Mouse (Mus musculus) spleen, embryonic (tissue): Measurements from ENCODE around the gene Npc2.

Experiments used
- CTCF ChIA-PET: fragments of 350-600 bp; sonication (Branson Sonifier 250); formaldehyde crosslinking; loops from one replicate; lab custom pipeline; 2022; lab: Charles Lee

Gene Npc2

GRCm38 (mm10) chr12:84772726-84773441 lies at the start of gene Npc2, which contains the start of gene Isca2:
Gene Npc2 (minus strand): TSS chr12:84773152.
Gene Isca2 (plus strand): TSS chr12:84773251.
- CTCF ChIA-PET: no interaction called here

DNA sequence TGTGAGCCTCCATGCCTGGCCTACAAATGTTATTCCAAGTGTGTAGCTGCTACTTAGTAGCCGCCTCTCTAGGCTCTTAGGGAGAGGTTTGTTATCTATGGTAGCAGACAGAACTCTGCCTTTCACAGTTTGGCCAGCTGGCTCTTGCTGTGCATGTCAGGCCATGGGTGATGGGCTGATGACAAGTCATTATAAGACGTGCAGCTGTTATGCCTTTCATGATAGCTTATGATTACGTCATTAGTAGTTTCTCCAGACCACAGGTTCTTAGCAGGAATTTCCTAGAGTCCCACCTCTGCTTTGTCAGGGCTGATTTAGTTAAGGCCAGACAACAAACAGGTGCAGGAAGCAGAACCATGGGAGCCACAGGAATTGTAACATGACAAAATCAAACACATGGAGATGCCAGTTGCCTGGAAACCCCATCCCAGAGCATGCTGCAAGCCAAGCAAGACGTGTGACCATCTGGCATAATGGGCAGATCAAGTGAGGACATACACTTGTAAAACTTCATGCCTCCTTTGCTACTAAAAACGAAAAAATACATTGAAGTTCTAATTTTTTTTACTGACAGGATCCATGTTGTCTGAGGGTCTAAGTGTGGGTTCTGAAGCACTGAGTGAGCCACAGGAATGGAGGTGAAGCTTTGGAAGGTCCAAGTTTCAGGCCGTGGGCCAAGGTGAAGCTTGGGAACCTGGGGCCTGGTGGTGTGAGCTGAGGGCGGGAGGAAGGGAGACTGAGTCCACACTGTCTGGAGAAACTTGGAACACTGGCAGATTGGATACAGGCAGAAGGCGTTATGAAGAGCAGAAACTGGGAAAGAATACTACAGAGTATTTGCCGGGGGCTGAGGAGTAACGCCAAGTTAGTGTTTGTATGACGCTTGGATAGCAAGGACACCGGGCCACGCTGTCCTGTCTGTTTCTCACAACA lies 46.5 kb upstream of the Npc2 start:
- CTCF ChIA-PET: no interaction called here

GRCm38 (mm10) chr12:84818496-84818895 lies 45.5 kb upstream of the Npc2 start:
- CTCF ChIA-PET: interaction anchor here (0.6 kb wide), 1 partner anchor 8 kb away, joined by 4 read pairs; no protein-coding TSS in a partner anchor

DNA sequence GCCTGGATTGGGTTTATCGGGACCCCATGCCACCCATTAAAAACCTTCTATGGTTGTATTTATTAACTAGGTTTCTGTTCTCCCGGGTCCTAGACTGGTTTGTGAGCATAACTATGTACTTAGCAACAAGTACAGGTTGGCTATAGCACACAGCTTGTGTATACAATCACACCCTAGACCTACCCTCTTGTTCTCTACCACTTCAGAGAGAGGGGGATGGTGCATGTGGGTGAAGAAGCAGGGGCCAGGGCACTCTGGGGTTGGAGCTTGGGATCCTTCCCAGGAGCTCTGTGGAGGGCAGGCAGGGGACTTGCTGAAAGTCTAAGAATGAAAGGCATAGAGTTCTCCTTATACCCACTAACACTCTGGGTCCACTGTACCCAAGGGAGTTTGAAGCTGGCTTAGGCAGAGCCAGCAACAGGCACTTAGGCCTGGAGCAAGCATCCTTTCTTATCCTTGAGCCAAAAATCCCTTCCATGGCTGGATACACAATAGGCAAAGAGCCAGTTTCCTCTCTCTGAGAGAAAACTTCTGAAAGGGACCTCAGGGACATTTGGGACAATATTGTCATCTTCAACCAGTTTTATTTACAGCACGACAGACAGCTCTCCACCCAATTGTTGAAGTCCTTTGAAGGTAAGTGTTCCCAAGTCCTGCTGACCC lies 41.8 kb upstream of the Npc2 start:
- CTCF ChIA-PET: no interaction called here

DNA sequence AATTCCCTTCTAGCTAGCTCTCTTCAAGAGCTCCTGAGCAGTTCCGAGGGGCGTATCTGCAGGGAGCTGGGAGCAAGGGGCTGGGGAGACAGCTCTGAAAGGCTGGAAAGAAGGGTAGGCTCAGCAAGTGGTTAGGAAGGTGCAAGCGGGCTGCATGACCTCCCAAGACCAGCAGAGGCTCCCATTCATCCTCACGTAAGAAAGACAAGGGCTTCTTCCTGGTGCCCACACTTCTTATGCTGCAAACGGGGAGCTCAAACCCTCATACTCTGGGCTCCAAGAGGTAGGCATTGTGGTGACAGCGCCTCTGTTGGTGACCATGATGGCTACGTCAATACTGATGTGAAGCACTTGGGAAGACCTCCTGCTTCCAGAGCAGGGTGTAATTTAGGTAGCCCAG lies 40.8 kb upstream of the Npc2 start:
- CTCF ChIA-PET: no interaction called here

GRCm38 (mm10) chr12:84812004-84812403 lies 39.1 kb upstream of the Npc2 start:
- CTCF ChIA-PET: no interaction called here

GRCm38 (mm10) chr12:84811510-84811909 lies 38.6 kb upstream of the Npc2 start:
- CTCF ChIA-PET: no interaction called here

GRCm38 (mm10) chr12:84810810-84811209 lies 37.9 kb upstream of the Npc2 start:
- CTCF ChIA-PET: no interaction called here

DNA sequence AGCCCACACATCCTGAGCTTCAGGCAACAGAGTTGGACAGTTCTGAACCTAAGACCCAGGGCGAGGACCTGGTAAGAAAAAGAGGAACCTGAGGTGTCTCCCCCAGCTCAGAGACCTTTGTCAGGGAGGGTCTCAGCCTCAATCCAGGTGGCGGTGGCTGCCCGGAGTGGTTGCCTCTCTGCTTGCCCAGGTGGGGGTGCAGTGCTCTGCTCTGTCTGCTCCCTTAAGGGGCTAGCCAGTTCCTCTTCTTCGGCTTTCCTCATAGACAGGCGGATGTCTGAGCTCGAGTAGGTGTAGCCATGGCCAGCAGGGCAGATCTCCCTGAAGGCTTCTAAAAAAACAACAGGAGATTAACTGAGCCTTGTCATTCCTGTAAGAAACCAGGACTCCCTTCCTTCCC lies 36.1 kb upstream of the Npc2 start:
- CTCF ChIA-PET: no interaction called here

GRCm38 (mm10) chr12:84807351-84807750 lies 34.4 kb upstream of the Npc2 start:
- CTCF ChIA-PET: no interaction called here

- CTCF ChIA-PET: no interaction called here
These were observed 33.8 kb upstream of the Npc2 start for GRCm38 (mm10) chr12:84806726-84807125.

GRCm38 (mm10) chr12:84806010-84806409 lies 33.1 kb upstream of the Npc2 start:
- CTCF ChIA-PET: no interaction called here

DNA sequence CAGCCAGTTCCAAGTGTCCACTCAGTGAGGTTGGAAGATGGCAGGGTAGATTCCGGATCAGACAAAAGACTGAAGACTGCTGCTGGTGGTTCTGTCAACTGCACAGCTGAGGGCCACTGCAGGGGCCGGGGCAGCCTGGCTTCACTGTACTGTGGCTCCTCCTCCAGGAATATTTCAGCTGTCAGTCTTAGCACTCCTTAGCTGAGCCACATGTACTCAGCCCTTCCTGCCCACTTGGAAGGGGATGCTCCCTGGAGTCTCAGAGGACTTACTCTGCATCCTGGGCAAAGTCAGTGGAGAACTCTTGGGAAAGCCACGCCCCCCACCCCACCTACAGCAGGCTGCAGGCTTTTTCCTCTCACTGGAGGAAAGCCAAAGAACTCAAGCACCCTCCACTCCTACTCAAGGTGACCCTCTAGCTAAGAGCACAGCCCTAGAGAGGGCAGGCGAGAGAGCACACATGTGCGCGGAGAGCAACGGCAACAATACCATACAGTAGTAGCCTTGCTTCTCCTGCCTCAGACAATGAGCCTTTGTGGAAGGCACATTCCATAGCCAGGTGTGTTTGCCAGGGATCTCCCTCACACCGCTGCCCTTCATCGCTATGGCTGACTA lies 32.4 kb upstream of the Npc2 start:
- CTCF ChIA-PET: no interaction called here

GRCm38 (mm10) chr12:84802625-84803024 lies 29.7 kb upstream of the Npc2 start:
- CTCF ChIA-PET: no interaction called here

GRCm38 (mm10) chr12:84801532-84802110 lies 28.7 kb upstream of the Npc2 start:
- CTCF ChIA-PET: no interaction called here

DNA sequence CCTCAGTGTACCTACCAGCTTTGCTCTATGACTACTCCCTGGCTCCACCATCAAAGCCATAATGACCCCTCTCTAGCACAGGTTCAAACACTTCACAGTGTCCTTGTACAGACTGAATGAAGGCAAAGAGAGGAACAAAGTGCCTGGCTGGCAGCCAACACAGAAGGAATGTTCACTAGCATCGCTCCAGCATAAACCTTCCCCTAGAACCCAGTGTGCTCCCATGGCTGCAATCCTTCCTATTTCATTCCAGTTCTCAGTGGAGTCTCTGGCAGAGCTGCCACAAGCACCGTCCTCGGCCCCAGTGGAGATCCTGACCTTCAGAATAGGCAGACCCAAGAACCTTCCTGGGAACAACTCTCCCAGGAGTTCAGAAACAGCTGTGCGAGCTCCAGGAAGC lies 27.5 kb upstream of the Npc2 start:
- CTCF ChIA-PET: no interaction called here

- CTCF ChIA-PET: no interaction called here
These were observed 26.1 kb upstream of the Npc2 start for GRCm38 (mm10) chr12:84799086-84799485.

- CTCF ChIA-PET: no interaction called here
These were observed 21.7 kb upstream of the Npc2 start for GRCm38 (mm10) chr12:84794647-84795046.

- CTCF ChIA-PET: no interaction called here
These were observed 19.7 kb upstream of the Npc2 start for GRCm38 (mm10) chr12:84792629-84793028.

DNA sequence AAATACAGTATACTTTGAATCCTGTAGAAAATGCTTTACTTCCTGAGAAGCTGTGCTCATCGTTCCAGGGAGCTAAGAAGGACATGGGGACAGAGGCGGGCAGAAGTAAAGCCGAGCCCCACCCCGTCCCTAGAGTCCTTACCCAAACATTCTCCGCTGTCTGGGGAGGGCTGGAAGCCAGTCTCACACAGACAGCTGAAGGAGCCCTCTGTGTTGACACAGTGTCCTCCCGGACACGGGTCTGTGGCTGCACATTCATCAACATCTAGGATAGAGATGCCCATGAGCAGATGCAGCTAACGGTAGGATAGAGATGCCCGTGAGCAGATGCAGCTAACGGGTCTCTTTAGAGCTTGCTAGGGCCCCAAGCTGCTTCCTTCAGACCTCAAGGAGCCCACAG lies 17.9 kb upstream of the Npc2 start:
- CTCF ChIA-PET: no interaction called here

- CTCF ChIA-PET: no interaction called here
These were observed 13.1 kb upstream of the Npc2 start for GRCm38 (mm10) chr12:84786091-84786490.
